Mouse (Mus musculus): ENCODE data around the gene Syk. TPM values are rescaled to one million over a fixed set of nuclear protein-coding genes. Genes with fewer than 3 reads are reported as not detected.

The Syk gene
- polyA plus RNA-seq, 1 experiment: 11.4 TPM

DNA sequence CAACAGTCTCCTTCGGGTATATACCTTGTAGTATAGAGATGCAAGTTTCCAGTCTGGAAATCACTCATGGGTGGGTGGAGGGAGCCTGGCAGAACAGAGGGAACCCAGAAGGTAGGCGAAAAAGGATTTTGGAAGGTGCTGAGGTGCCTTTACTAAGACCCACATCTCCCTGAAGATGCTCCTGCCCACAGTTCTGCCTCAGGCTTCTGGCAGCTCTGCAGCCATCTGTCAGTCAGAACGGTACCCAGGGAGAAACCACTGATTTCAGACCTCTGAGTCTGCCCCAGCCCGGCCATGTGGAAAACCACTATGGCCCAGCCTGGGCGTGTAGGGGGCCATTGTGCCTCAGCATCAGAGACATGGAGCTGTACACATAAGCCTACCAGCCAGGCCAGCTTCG, 43.5 kb upstream of the Syk start:
- no peak overlapping the region for H3K9ac ChIP-seq (ENCODE audit: low read depth, poor library complexity, severe bottlenecking)
- H3K27ac ChIP-seq (ENCODE audit: insufficient read depth, low read length): no peak overlapping the region
- no peaks in the 10 kb centered on the region for H3K36me3 ChIP-seq (ENCODE audit: control insufficient read depth, insufficient read depth, low read length, poor library complexity, severe bottlenecking)
- H3K9me3 ChIP-seq (replicated peaks; ENCODE audit: control insufficient read depth, insufficient read depth, low read length, poor library complexity, severe bottlenecking): no peaks in the 10 kb centered on the region
- H3K4me3 ChIP-seq (ENCODE audit: low read depth, low read length): no peak overlapping the region
- no peaks in the 10 kb centered on the region for H3K27me3 ChIP-seq (ENCODE audit: control insufficient read depth, insufficient read depth, low read length, poor library complexity, severe bottlenecking)
- H3K4me1 ChIP-seq (ENCODE audit: control insufficient read depth, insufficient read depth, low read length): no peaks in the 10 kb centered on the region
- no peak for TF ChIP-seq EP300 (IDR thresholded peaks at IDR 0.05; ENCODE audit: insufficient read depth, low read depth, low read length)

DNA sequence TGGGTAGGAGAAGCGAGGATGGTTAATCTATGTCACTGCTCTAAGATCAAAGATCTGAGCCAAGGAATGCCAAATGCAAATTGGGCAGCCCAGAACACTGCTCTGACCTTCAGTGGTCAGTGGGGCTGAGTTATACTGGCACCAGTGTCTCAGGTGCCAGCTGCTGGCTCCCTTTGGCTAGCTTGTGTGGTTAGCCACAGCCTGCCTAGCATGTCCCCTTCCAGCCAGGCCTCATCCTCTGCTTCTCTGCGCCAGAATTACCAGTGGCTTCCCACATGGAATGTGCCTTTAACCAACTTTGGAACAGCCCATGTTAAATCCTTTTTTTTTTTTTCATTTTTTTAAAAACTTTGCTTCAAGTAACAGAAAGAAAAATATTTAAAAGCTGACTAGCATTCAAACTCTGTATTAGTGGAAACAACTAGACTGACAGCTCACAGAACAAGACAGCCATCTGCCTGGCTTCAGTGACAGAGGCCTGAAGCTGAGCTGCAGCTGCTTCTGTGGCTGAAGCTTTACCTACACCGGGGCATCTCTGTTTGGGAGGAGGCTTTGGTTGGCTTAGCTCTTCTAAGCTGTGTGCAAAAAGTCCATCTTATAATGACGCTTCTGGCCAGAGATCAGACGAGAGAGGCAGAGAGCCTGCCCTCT, 41.5 kb upstream of the Syk start:
- H3K9ac ChIP-seq (ENCODE audit: low read depth, poor library complexity, severe bottlenecking): no peak overlapping the region
- H3K27ac ChIP-seq (ENCODE audit: insufficient read depth, low read length): no peak overlapping the region
- H3K36me3 ChIP-seq (ENCODE audit: control insufficient read depth, insufficient read depth, low read length, poor library complexity, severe bottlenecking): no peaks in the 10 kb centered on the region
- H3K27me3 ChIP-seq (ENCODE audit: control insufficient read depth, insufficient read depth, low read length, poor library complexity, severe bottlenecking): no peaks in the 10 kb centered on the region
- H3K9me3 ChIP-seq (replicated peaks; ENCODE audit: control insufficient read depth, insufficient read depth, low read length, poor library complexity, severe bottlenecking): no peaks in the 10 kb centered on the region
- no peaks in the 10 kb centered on the region for H3K4me1 ChIP-seq (ENCODE audit: control insufficient read depth, insufficient read depth, low read length)
- TF ChIP-seq POLR2A (IDR thresholded peaks at IDR 0.05; ENCODE audit: insufficient read depth, low read length) (no peak), EP300 (IDR thresholded peaks at IDR 0.05; ENCODE audit: insufficient read depth, low read depth, low read length) (no peak), CTCF (IDR thresholded peaks at IDR 0.05; ENCODE audit: low read depth, low read length) (no peak)
- H3K4me3 ChIP-seq (ENCODE audit: low read depth, low read length): no peak overlapping the region

DNA sequence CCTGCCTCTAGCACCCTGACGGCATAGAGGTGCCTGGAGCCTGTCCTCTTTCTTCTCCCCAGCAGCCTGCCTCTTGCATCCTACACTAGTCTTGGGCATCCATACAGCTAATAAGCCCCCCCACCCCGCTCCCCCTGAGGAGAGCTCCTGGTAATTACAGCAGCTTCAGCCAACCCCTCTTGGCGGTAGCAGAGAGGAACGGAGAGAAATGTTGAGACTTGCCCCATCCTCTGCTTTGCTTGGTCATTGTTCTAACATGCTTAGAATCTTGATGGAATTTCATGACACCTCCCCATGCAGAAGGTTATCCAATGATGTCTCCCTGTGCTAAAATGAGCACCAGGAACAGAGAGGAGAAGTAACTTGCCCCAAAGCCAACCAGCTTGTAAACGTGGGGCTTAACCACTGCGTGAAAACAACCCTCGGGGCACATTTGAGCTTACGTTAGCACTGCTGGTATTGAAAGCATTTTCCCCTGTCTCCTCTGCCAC, 40.9 kb upstream of the Syk start:
- no peaks in the 10 kb centered on the region for H3K4me1 ChIP-seq (ENCODE audit: control insufficient read depth, insufficient read depth, low read length)
- H3K4me3 ChIP-seq (ENCODE audit: low read depth, low read length): no peak overlapping the region
- H3K36me3 ChIP-seq (ENCODE audit: control insufficient read depth, insufficient read depth, low read length, poor library complexity, severe bottlenecking): no peaks in the 10 kb centered on the region
- H3K27ac ChIP-seq (ENCODE audit: insufficient read depth, low read length): no peak overlapping the region
- H3K9me3 ChIP-seq (replicated peaks; ENCODE audit: control insufficient read depth, insufficient read depth, low read length, poor library complexity, severe bottlenecking): no peaks in the 10 kb centered on the region
- H3K27me3 ChIP-seq (ENCODE audit: control insufficient read depth, insufficient read depth, low read length, poor library complexity, severe bottlenecking): no peaks in the 10 kb centered on the region
- no peak overlapping the region for H3K9ac ChIP-seq (ENCODE audit: low read depth, poor library complexity, severe bottlenecking)
- TF ChIP-seq POLR2A (IDR thresholded peaks at IDR 0.05; ENCODE audit: insufficient read depth, low read length): no peak
- TF ChIP-seq EP300 (IDR thresholded peaks at IDR 0.05; ENCODE audit: insufficient read depth, low read depth, low read length): no peak
- no peak for TF ChIP-seq CTCF (IDR thresholded peaks at IDR 0.05; ENCODE audit: low read depth, low read length)

DNA sequence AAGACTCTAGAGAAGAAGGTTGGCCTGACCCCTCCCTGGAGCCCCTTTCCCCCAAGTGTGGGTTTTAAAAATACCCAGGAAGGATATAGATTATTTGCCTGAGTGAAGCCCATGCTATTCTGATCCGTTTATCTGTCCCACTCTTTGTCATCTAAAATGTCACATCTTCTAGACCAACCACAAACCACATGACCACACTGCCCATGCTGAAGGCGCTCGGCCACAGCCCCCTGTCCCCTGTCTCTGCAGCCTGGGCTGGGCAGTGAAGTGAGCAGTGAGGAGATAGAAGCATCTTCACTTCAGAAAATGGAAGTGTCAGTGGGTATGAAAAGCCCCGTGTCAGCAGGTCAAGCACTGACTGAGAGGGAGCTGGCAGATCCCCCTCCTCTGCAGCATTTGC, 40.3 kb upstream of the Syk start:
- H3K4me3 ChIP-seq (ENCODE audit: low read depth, low read length): no peak overlapping the region
- H3K9me3 ChIP-seq (replicated peaks; ENCODE audit: control insufficient read depth, insufficient read depth, low read length, poor library complexity, severe bottlenecking): no peaks in the 10 kb centered on the region
- no peak overlapping the region for H3K27ac ChIP-seq (ENCODE audit: insufficient read depth, low read length)
- H3K4me1 ChIP-seq (ENCODE audit: control insufficient read depth, insufficient read depth, low read length): no peaks in the 10 kb centered on the region
- H3K27me3 ChIP-seq (ENCODE audit: control insufficient read depth, insufficient read depth, low read length, poor library complexity, severe bottlenecking): no peaks in the 10 kb centered on the region
- TF ChIP-seq EP300 (IDR thresholded peaks at IDR 0.05; ENCODE audit: insufficient read depth, low read depth, low read length) (no peak), POLR2A (IDR thresholded peaks at IDR 0.05; ENCODE audit: insufficient read depth, low read length) (no peak), CTCF (IDR thresholded peaks at IDR 0.05; ENCODE audit: low read depth, low read length) (no peak)
- no peak overlapping the region for H3K9ac ChIP-seq (ENCODE audit: low read depth, poor library complexity, severe bottlenecking)
- H3K36me3 ChIP-seq (ENCODE audit: control insufficient read depth, insufficient read depth, low read length, poor library complexity, severe bottlenecking): no peaks in the 10 kb centered on the region

DNA sequence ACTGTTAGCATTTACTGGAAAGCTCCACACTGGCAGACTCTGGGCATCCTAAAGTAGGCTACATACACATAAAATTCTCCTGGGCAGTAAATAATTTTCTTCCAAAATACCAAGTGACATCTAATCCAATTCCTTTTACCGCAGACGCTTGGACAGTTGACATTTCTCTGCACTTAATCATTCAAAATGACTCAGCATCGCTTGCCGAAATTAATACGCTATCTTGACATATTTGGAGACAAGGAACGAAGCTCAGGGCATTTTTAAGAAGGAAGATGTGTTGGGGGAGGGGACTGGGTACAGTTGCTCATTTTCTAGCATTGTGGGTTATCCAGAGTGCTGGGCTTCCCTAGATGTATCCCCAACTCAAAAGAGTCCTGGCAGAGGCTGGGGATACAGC, 36.7 kb upstream of the Syk start:
- Histone ChIP-seq H3K27ac (ENCODE audit: insufficient read depth, low read length) (no peak overlapping the region), H3K27me3 (ENCODE audit: control insufficient read depth, insufficient read depth, low read length, poor library complexity, severe bottlenecking) (no peaks in the 10 kb centered on the region), H3K9me3 (replicated peaks; ENCODE audit: control insufficient read depth, insufficient read depth, low read length, poor library complexity, severe bottlenecking) (no peaks in the 10 kb centered on the region), H3K4me3 (ENCODE audit: low read depth, low read length) (no peak overlapping the region), H3K36me3 (ENCODE audit: control insufficient read depth, insufficient read depth, low read length, poor library complexity, severe bottlenecking) (no peaks in the 10 kb centered on the region), H3K9ac (ENCODE audit: low read depth, poor library complexity, severe bottlenecking) (no peak overlapping the region), H3K4me1 (ENCODE audit: control insufficient read depth, insufficient read depth, low read length) (no peaks in the 10 kb centered on the region)
- no peak for TF ChIP-seq EP300 (IDR thresholded peaks at IDR 0.05; ENCODE audit: insufficient read depth, low read depth, low read length)
- no peak for TF ChIP-seq CTCF (IDR thresholded peaks at IDR 0.05; ENCODE audit: low read depth, low read length)
- TF ChIP-seq POLR2A (IDR thresholded peaks at IDR 0.05; ENCODE audit: insufficient read depth, low read length): no peak

DNA sequence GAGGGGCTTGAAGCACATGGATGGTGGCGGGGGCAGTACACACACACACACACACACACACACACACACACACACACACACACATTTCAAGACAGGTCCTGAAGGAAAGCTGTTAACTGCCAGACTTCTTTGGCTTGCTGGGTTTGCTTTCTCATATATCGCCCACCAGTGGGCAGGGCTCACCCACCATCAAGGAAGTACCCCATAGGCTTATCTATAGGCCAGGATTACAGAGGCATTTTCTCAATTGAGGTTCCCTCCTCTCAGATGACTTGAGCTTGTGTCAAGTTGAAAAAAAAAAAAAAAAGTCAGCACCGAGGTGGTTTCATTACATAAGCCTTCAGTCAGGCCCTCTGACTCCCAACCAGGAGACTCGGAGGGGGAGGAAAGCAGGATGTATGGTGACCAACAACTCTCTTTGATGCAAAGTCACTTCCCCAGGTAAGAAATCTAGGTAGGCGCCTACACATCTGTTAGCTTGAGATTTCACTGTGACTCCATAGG, 32.2 kb upstream of the Syk start:
- peaks cover 1% of the 10 kb centered on the region for H3K4me1 ChIP-seq (ENCODE audit: control insufficient read depth, insufficient read depth, low read length)
- TF ChIP-seq CTCF (IDR thresholded peaks at IDR 0.05; ENCODE audit: low read depth, low read length) (no peak), POLR2A (IDR thresholded peaks at IDR 0.05; ENCODE audit: insufficient read depth, low read length) (no peak), EP300 (IDR thresholded peaks at IDR 0.05; ENCODE audit: insufficient read depth, low read depth, low read length) (no peak)
- no peak overlapping the region for H3K27ac ChIP-seq (ENCODE audit: insufficient read depth, low read length)
- H3K9me3 ChIP-seq (replicated peaks; ENCODE audit: control insufficient read depth, insufficient read depth, low read length, poor library complexity, severe bottlenecking): no peaks in the 10 kb centered on the region
- H3K9ac ChIP-seq (ENCODE audit: low read depth, poor library complexity, severe bottlenecking): no peak overlapping the region
- no peaks in the 10 kb centered on the region for H3K36me3 ChIP-seq (ENCODE audit: control insufficient read depth, insufficient read depth, low read length, poor library complexity, severe bottlenecking)
- no peaks in the 10 kb centered on the region for H3K27me3 ChIP-seq (ENCODE audit: control insufficient read depth, insufficient read depth, low read length, poor library complexity, severe bottlenecking)
- no peak overlapping the region for H3K4me3 ChIP-seq (ENCODE audit: low read depth, low read length)

All from ES-Bruce4 (cell line).